Mouse (Mus musculus) intestine, embryonic 16.5 days (tissue): ENCODE data around the gene Tapt1. TPM values are rescaled to one million over a fixed set of nuclear protein-coding genes. Genes with fewer than 3 reads are reported as not detected.
"Not testable (repeated sequence)": the region's sequence is repeated elsewhere in the genome, so short reads cannot be mapped to it uniquely, and the experiment has no call there.

ENCODE experiments used
- ATAC-seq: fragments of 200-750 bp; cut with Nextera tagmentation; 2 replicates; pipeline ENCODE4 v1.8.0; 2017; ENCODE audit warnings: moderate TSS enrichment, moderate library complexity
- H3K27ac ChIP-seq: fragments of 300-500 bp; sonication (generic); 2 replicates; pipeline ENCODE4 v1.5.1; 2014; ENCODE audit warnings: mild to moderate bottlenecking, low read length
- H3K27me3 ChIP-seq: fragments of 300-500 bp; sonication (generic); replicated peaks from 2 replicates; pipeline ENCODE4 v1.6.1; 2014; ENCODE audit warnings: low read length, control low read depth, mixed read lengths; ENCODE audit not compliant: control insufficient read depth, insufficient read depth
- H3K36me3 ChIP-seq: fragments of 300-500 bp; sonication (generic); 2 replicates; pipeline ENCODE4 v1.6.1; 2014; ENCODE audit warnings: low read length, control low read depth; ENCODE audit not compliant: control insufficient read depth, insufficient read depth
- H3K4me1 ChIP-seq: fragments of 300-500 bp; sonication (generic); 2 replicates; pipeline ENCODE4 v1.6.1; 2014; ENCODE audit warnings: low read length, control low read depth, mixed read lengths; ENCODE audit not compliant: control insufficient read depth, insufficient read depth
- H3K4me2 ChIP-seq: fragments of 300-500 bp; sonication (generic); 2 replicates; pipeline ENCODE4 v1.6.1; 2014; ENCODE audit warnings: low read depth, low read length, control low read depth
- H3K4me3 ChIP-seq: fragments of 300-500 bp; sonication (generic); 2 replicates; pipeline ENCODE4 v1.5.1; 2014; ENCODE audit warnings: mild to moderate bottlenecking, low read length
- H3K9ac ChIP-seq: fragments of 300-500 bp; sonication (generic); 2 replicates; pipeline ENCODE4 v1.6.1; 2014; ENCODE audit warnings: low read depth, low read length
- H3K9me3 ChIP-seq: fragments of 300-500 bp; sonication (generic); 2 replicates; pipeline ENCODE4 v1.6.1; 2016; ENCODE audit warnings: low read length, control low read depth; ENCODE audit not compliant: control insufficient read depth
- WGBS: fragments of 180-500 bp; shearing (Covaris S2); extraction: QIAGEN DNeasy Blood & Tissue Kit; methylation state at CpG from one replicate; pipeline ENCODE4 v1.1.7; 2014; 5-methylcytosine and 5-hydroxymethylcytosine counted together
- polyA plus RNA-seq: library from polyadenylated mRNA; unstranded; fragments of >200 nt; fragmentation: Nextera tagmentation; extraction: Ambion mirVana; gene quantifications from 2 replicates; pipeline ENCODE4 v1.2.1, GENCODE M21; 2015

Tapt1 gene
- polyA plus RNA-seq, result 20.0 and 21.2 TPM in 2 replicates

GRCm38 (mm10) chr5:44226521-44227461, at the start of gene Tapt1:
Gene Tapt1 (minus strand): TSS chr5:44226626.
- Histone ChIP-seq H3K4me1 (peaks cover 23% of the 10 kb centered on the region), H3K4me3 (peak within 1 kb of the TSS; percentile 86), H3K27ac (peak within 1 kb of the TSS; percentile 87), H3K27me3 (no peaks in the 10 kb centered on the region), H3K4me2 (peak within 1 kb of the TSS; percentile 76), H3K9ac (peak within 1 kb of the TSS; percentile 95), H3K9me3 (no peaks in the 10 kb centered on the region), H3K36me3 (no peaks in the 10 kb centered on the region)
- under 1% methylated on average over 121 of the region's 121 CpGs for WGBS
- ATAC-seq, result peak; percentile 97

GRCm38 (mm10) chr5:44271564-44271963, 45.1 kb upstream of the Tapt1 start:
- Histone ChIP-seq H3K4me2 (no peak overlapping the region), H3K27me3 (no peaks in the 10 kb centered on the region), H3K9me3 (no peaks in the 10 kb centered on the region), H3K36me3 (no peaks in the 10 kb centered on the region), H3K27ac (no peak overlapping the region), H3K4me1 (no peaks in the 10 kb centered on the region), H3K4me3 (no peak overlapping the region), H3K9ac (no peak overlapping the region)
- WGBS, result 84% methylated on average over 4 of the region's 4 CpGs
- no peak for ATAC-seq

GRCm38 (mm10) chr5:44268524-44268923, 42.1 kb upstream of the Tapt1 start:
- not testable (repeated sequence) for ATAC-seq, H3K36me3 ChIP-seq, H3K27ac ChIP-seq, H3K4me1 ChIP-seq, H3K9me3 ChIP-seq, H3K4me3 ChIP-seq, H3K27me3 ChIP-seq, H3K9ac ChIP-seq, H3K4me2 ChIP-seq
- 47% methylated on average over 2 of the region's 3 CpGs for WGBS

DNA sequence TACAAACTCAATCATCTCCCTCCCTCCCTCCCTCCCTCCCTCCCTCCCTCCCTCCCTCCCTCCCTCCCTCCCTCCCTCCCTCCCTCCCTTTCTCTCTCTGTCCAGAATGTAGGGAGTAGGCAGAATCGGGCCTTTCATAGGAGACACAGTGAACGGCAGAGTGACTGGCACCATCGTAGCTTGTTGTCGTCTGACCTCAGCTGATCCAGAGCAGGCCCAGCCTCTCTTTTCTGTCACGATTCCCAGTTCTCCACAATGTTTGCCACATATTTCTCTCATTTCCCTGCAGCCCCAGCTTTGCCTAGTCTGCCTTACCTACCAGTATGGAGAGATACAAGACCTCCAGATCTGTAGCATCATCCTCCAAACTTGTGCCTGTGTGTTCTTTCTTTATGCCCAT, 35.3 kb upstream of the Tapt1 start:
- Histone ChIP-seq H3K27ac (no peak overlapping the region), H3K4me1 (no peaks in the 10 kb centered on the region), H3K9me3 (no peaks in the 10 kb centered on the region), H3K9ac (no peak overlapping the region), H3K4me3 (no peak overlapping the region), H3K27me3 (no peaks in the 10 kb centered on the region), H3K4me2 (no peak overlapping the region), H3K36me3 (no peaks in the 10 kb centered on the region)
- no peak for ATAC-seq
- 60% methylated on average over 5 of the region's 5 CpGs for WGBS

DNA sequence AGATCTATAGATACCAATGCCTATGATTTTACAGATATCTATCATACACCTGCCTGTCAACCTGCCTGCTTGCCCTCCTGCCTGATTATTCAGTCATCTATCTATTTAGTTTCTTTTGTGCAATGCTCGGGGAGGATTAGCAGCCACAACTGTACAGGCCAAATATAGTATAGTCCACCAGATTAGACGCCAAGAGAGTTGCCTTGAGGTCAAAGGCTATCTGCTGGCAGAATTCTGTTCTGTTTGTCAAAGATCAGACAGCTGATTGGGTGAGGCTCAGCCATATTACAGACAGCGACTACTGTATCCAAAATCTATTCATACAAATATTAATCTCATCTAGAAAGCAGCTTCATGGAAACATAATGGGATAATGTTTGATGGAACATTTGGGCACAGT, 34.7 kb upstream of the Tapt1 start:
- H3K9me3 ChIP-seq, result no peaks in the 10 kb centered on the region
- no peak overlapping the region for H3K9ac ChIP-seq
- 53% methylated on average over 3 of the region's 3 CpGs for WGBS
- no peak overlapping the region for H3K4me2 ChIP-seq
- no peak overlapping the region for H3K27ac ChIP-seq
- H3K4me3 ChIP-seq, result no peak overlapping the region
- H3K36me3 ChIP-seq, result no peaks in the 10 kb centered on the region
- H3K4me1 ChIP-seq, result no peaks in the 10 kb centered on the region
- ATAC-seq, result no peak
- H3K27me3 ChIP-seq, result no peaks in the 10 kb centered on the region

DNA sequence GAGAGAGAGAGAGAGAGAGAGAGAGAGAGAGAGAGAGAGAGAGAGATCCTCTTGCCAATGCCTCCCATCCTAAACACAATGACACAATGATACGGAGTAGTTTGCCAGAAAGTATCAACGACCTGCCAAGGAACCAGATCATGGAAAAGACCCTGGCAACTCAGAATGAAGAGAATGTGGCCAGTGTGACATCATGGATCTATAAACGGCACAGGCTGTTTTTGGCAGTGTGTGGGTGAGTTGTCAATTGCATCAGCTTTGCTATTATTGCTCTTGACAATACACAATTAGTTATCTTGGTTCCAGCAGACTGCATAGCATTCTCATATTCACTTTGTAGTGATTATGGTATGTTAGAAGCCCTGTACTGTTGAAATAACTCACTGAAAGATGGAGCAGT, 33.3 kb upstream of the Tapt1 start:
- no peak overlapping the region for H3K9ac ChIP-seq
- H3K4me3 ChIP-seq, result no peak overlapping the region
- 65% methylated on average over 3 of the region's 3 CpGs for WGBS
- H3K4me1 ChIP-seq, result no peaks in the 10 kb centered on the region
- no peak overlapping the region for H3K4me2 ChIP-seq
- ATAC-seq, result no peak
- no peaks in the 10 kb centered on the region for H3K27me3 ChIP-seq
- H3K36me3 ChIP-seq, result no peaks in the 10 kb centered on the region
- H3K9me3 ChIP-seq, result no peaks in the 10 kb centered on the region
- no peak overlapping the region for H3K27ac ChIP-seq

GRCm38 (mm10) chr5:44258163-44258562, 31.7 kb upstream of the Tapt1 start:
- no peak overlapping the region for H3K27ac ChIP-seq
- no peak overlapping the region for H3K4me2 ChIP-seq
- no peaks in the 10 kb centered on the region for H3K36me3 ChIP-seq
- H3K9me3 ChIP-seq, result no peaks in the 10 kb centered on the region
- H3K9ac ChIP-seq, result no peak overlapping the region
- 67% methylated on average over 1 of the region's 1 CpGs for whole genome bisulfite sequencing
- ATAC-seq, result no peak
- H3K4me1 ChIP-seq, result no peaks in the 10 kb centered on the region
- H3K27me3 ChIP-seq, result no peaks in the 10 kb centered on the region
- no peak overlapping the region for H3K4me3 ChIP-seq

- 85% methylated on average over 4 of the region's 4 CpGs for WGBS
- H3K36me3 ChIP-seq, result no peaks in the 10 kb centered on the region
- no peak overlapping the region for H3K4me3 ChIP-seq
- no peaks in the 10 kb centered on the region for H3K9me3 ChIP-seq
- no peak overlapping the region for H3K27ac ChIP-seq
- no peaks in the 10 kb centered on the region for H3K4me1 ChIP-seq
- no peak overlapping the region for H3K9ac ChIP-seq
- no peaks in the 10 kb centered on the region for H3K27me3 ChIP-seq
- ATAC-seq, result no peak
- no peak overlapping the region for H3K4me2 ChIP-seq
Observed at GRCm38 (mm10) chr5:44257401-44257800, 31.0 kb upstream of the Tapt1 start.

- Histone ChIP-seq H3K9ac (no peak overlapping the region), H3K9me3 (no peaks in the 10 kb centered on the region), H3K36me3 (no peaks in the 10 kb centered on the region), H3K4me3 (no peak overlapping the region), H3K27ac (no peak overlapping the region), H3K4me2 (no peak overlapping the region), H3K4me1 (no peaks in the 10 kb centered on the region), H3K27me3 (no peaks in the 10 kb centered on the region)
- ATAC-seq, result no peak
- 88% methylated on average over 3 of the region's 3 CpGs for WGBS
Observed at GRCm38 (mm10) chr5:44256512-44256911, 30.1 kb upstream of the Tapt1 start.
